Mouse (Mus musculus): ENCODE results near the gene Cdh15.

Gene Cdh15

DNA sequence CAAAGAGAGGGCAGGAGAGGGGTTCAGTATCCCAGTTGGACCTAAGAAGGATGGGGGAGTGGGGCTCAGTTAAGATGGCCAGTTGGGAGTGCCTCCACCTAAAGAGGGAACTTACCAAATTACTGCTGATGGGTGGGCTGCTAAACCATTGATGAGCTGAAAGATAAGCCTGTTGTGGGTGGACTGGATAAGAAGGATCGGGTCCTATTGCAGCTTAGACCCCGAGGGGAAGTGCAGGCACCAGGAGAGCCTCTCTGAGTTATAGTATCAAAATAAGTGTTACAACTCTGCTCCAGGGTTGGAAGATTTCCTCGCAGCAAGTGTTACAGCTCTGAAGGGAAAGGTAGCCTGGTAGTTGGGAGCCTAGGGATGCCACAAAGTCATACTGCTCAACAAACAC, 3.6 kb upstream of the Cdh15 start:
- no peak for DNase-seq

DNA sequence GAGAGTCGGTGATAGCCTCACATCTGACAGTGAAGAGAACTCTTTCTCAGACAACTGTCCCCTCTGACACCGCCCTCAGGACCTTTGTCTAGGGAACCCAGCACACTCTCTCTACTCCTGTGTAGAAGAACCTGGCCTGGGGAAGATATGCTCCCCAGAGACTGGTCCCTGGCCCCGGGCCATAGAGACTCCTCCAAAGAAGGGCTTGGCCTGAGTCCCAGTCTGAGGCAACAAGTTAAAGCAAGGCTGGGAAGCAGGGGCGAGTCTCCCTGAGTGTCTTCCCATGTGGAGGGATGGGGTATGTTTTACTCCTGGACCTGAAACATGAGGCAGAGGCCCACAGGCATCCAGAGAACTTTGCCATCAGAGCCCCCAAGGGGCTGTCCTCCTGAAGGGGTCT, 2.1 kb upstream of the Cdh15 start:
- DNase-seq = peak; percentile 11

DNA sequence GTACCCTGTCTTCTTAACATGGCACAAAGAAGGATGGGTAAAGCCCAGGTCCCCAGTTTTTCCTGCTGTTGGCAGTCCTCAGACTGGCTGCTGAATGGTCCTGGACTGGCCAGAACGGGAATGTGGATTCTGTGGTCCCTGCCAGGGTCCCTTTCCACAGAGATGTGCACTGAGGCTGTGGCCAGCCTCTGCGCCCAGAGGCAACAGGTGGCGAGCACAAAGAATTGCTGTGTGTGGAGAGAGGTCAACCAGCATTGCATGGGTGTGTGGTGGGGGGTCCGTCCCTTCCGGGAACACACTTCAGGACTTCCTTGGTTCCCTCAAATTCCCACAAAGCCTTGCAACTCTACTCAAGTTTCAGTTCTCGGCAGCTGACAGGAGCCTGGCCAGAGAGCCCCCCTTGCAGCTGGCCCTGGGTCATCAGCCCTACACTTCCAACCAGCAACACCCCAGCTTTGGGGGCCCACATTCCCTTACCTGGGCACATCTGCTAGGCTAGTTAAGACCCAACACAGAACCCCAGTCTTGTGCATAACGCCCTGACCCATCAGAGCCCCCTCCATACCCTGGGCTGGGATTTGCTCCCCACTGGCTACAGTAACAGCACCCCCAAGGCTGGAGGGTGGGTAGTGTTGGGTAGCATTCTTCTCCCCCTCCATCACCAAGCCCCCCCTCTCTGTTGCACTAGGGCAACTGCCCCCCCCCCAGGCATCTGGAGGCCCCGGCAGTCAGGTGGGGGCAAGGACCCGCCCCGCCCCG, 1.6 kb downstream of the Cdh15 start:
- DNase-seq = no peak

DNA sequence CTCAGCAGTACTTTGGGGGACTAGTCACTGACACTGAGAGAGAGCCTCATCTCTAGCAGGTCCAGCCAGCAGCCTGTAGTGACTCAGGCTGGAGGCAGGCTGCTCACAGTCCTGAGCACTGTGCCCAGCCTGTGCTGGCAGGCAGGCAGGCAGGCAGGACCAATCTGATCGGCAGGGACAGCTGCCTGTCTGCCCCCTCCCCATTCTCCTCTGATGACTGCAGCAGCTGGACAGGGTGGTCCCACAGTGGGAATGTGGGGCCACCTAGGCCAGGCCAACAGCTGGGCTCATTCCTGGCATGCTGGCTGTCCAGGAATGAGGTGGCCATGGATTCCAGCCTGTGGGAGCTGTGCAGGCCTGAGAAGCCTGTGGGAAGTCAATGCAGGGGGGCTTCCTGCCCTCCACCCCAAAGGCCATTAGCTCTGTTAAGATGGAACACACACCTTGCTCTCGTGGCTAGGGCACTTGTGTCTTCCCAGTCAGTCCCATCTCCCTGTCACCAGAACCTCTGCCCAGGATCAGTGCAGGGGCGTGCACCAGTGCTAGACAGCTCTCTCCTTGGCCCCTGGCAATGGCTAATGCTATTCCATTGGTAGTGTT, 3.0 kb downstream of the Cdh15 start:
- DNase-seq = no peak

DNA sequence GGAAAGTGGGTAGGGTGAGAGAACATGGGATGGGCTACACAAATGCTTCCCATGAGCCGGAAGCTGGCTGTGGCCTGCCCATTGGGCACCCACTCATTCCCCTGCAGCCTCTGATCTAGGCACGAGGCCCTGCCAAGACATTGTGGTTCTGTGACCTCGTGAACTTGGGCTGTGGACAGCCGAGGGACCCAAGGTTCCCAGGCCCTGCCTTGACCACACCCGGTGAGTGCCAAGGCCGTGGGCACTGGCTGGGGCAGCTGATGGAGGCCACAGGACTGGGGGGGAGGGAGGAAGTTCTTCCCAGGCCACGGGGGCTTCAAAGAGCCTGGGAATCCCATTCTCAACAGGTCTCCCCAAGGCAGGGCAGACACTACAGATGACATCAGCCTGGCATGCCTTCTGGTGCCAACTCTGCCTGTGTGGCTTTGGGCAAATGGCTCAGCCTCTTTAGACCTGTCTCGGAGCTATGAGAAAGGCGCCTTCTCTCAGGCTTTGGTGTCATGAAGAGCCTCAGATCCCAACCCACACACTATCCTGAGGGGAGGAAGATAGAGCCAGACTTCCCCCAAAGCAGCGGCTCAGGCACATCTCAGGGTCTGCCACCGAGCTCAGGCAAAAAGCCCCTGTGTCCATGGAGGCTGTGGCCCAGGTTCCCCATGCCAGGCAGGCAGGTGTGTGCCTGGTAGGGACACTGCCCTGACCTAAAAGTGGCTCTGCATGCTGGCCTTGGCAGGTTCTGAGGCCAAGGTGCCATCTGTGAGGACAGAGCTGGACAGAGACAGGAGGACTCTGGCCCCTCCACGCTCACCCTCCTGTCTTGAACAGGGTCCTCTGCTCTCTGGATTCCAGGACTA, 4.2 kb downstream of the Cdh15 start:
- DNase-seq = no peak

- no peak for DNase-seq
Measured at GRCm38 (mm10) chr8:122852546-122852905, 4.8 kb downstream of the Cdh15 start.

DNA sequence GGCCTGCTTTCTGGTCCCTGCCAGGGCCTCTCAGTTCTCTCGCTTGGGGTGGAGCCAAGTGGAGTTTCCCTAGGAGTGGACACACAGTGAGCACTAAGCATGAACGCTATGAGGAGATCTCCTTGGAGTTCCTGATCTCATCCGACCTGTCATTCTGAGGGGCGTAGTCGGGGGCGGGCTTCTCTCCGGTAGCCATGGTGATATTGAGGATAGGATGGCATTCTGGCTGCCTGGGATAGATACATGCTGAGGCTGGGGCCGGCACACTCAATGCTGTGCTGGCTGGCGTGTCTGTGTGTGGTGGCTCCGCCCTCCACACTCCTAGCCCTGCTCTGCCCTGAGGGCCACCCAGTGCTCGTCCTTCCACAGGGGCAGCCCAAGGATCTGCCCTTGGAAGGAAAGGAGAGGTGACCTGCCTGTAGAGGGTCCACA, 5.6 kb downstream of the Cdh15 start:
- no peak for DNase-seq

GRCm38 (mm10) chr8:122854388-122854787, 6.6 kb downstream of the Cdh15 start:
- DNase-seq = no peak

DNA sequence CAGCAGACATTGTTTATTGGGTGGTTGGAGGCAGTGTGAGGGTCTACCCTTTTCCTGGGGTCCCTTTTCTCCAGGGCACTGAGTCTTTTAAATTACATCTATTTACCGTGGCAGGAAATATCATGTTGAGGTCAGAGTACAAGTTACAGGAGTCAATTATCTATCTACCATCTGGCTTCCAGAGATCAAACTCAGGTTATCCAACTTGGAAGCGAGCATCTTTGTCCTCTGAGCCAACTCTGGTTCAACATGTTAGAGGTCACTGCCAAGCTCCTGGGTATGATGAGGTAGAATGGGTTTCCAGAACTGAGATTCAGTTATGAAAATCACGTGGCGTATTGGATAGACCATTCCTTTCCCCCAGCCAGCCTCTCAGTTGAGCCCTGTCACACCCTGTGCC, 7.4 kb downstream of the Cdh15 start:
- DNase-seq = no peak

- DNase-seq = no peak
Measured at GRCm38 (mm10) chr8:122856288-122856687, 8.5 kb downstream of the Cdh15 start.

GRCm38 (mm10) chr8:122859843-122860242, 12.1 kb downstream of the Cdh15 start:
- peak; percentile 19 for DNase-seq

- no peak for DNase-seq
Measured at GRCm38 (mm10) chr8:122864719-122865129, 17.0 kb downstream of the Cdh15 start.

GRCm38 (mm10) chr8:122865441-122865840, 17.7 kb downstream of the Cdh15 start:
- peak; percentile 17 for DNase-seq

DNA sequence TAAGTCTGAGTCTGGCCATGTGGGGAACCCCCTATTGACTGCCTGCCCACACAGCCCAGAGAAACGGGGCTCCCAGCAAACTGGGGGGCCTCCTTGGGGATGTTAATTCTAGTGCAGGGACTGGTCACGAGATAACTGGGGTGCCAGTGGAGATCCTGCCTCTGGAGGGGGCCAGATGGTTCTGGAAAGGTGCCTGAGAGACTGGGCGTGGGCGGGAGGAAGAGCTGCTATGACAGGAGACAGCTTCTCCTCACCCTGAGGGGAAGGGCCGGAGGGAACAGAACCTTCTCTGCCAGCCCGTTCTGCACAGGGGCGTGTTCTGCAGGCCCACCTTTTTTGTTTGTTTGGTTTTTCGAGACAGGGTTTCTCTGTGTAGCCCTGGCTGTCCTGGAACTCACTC, 18.5 kb downstream of the Cdh15 start:
- no peak for DNase-seq

DNA sequence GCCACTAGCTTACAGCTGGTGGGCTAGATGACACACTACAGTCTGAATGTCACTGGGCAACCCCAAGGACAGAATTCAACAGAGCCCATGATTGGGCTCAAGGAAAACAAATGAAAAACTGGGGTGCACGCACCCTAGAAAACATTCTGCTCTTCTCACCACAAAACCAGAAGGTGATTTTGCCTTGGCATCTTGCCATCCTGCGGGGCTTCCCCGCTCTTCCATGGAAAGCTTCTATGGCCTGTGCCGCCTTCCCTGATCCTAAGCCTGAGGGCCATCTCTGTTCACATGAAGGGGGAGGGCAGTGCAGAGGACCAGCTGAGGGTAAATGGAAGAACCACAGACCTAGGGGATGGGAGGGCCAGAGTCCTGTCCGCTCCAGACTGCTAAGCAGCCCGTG, 20.2 kb downstream of the Cdh15 start:
- DNase-seq = no peak

DNA sequence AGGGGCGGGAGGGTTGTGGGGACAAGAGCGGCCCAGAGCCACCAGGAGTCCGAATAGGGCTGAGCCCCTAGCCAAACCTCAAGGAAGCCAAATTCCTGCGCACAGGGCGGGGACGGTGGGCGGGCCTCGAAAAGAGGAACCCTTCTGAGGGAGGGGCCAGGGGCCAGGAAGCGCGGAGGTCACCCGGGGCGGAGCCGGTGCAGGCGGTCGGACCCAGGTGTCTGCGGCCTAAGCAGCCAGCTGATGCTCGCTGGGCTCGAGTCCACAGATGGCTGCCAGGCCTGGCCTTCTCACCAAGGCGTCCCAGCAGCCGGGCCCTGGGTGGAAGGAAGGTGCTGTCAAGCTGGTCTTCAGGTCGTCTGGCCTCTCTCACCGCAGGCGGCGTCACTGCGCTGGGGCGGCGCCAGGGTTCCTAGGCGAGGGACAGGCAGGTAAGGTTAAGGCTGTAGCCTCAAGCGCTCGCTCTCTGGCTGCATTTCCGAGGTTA, 22.7 kb downstream of the Cdh15 start:
- DNase-seq = peak; percentile 87

GRCm38 (mm10) chr8:122871663-122872062, 23.9 kb downstream of the Cdh15 start:
- no peak for DNase-seq

DNA sequence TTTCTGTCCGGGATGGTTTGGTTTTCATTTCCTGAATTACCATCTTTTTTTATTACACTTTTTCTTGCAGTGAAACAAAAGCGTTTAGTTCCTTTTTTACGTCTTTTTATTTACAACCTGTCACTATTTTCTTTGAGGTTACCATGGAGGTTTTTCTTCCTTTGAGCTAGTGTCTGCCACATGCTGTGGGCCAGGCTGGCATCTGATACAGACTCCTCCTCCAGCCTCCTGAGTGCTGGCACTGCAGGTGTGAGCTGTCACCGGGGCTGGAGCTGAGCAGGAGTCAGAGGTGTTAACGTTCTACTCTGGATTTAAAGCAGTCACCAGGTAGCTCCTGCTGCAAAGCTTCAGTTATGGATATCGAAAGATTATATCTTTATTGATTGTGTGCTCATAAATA, 25.4 kb downstream of the Cdh15 start:
- DNase-seq = no peak

DNA sequence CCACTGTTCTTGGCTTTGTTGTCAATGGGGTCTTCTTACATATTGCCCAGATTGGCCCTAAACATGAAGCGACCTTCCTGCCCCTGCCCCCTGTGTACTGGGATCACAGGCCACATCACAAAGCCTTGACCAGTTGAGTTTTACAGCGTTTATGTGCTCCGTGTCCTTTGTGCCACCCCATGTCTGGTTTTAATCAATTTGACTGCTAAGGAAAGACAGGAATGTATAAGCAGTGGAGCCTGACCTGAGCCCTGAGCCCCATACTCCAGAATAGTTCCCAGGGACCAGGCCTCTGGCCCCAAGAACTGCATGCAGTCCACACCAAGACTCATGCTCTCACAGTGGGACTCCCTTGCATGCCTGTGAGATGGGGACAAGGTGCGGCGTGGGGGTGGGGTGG, 27.4 kb downstream of the Cdh15 start:
- no peak for DNase-seq

DNA sequence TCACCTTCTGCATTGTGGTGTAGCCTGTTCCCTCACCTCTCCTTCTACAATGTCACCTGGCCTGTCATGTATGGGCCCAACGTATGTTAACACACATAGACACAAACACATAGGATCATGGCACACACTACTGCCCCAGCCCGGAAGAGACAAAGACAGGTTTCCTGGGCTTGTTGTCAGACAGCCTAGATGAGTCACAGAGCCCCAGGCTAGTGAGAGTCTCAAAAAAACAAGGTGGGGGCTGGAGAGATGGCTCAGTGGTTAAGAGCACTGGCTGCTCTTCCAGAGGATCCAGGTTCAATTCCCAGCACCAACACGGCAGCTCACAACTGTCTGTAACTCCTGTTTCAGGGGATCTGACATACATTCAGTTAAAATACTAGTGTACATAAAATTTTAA, 30.5 kb downstream of the Cdh15 start:
- no peak for DNase-seq

DNA sequence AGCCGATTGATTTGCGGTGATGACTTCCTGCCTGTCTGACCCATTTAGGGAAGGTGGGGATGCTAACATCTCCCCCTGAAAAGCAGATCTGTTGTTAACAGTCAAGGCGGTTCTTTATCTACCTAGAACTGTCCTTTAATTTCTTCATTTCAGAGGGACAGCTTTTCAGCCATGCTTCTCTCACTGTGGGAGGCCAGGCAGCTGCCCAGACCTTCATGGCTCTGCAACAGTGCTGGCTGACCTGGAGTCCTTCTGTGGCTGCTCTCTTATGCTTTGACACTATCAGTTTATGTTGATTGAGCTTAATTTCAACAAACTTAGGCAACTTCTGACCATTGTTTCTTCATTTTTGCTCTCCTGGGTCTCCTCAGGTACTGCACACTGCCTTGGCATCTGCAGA, 32.5 kb downstream of the Cdh15 start:
- DNase-seq = no peak

GRCm38 (mm10) chr8:122883671-122884070, 35.9 kb downstream of the Cdh15 start:
- no peak for DNase-seq

GRCm38 (mm10) chr8:122891440-122891839, 43.7 kb downstream of the Cdh15 start:
- DNase-seq = no peak

DNA sequence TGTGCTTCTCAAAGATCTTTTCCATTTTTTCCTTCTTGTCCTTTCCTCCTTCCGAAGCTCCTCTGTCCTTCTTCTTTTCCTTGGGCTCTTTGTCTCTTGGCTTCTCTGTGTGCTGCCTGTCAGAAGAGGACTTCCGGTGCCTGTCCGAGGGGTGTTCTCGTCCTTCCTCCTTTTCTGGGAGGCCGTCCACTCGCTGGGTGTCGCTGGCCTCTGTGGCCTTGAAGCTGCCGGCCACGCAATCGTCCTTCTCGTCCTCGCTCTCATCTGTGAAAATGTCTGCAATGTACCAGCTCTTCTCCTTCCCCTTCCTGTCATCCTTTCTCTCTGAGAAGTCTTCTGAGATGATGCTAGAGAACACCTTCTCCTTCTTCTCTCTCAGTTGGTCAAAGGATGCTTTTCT, 45.7 kb downstream of the Cdh15 start:
- DNase-seq = no peak
